Mouse (Mus musculus): Measurements from ENCODE around the gene Nktr.

Nktr gene

GRCm38 (mm10) chr9:121718792-121719318 lies at the start of gene Nktr:
Gene Nktr (plus strand): TSS chr9:121719169.
- DNase-seq (ENCODE audit: low spot score), result peak; percentile 92

DNA sequence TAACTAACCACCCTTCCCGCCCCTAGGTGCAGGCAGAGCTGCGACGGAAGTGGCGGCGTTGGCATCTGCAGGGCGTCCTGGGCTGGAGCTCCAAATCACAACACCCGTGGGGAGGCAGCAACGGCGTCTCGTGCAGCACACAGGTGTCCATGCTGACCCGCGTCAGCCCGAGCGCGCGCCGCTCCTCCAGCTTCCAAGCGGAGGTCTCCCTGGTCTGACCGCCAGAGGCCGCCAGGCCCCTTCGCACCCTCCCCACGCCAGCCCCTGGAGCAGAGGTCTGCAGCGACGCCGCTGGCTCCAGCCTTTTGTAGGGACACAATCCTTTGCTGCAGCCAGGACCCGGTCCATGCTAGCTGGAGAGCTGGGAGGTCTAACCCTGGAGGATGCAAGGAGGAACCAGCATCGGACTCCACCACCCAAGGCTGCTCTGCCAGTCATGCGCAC lies 49.6 kb upstream of the Nktr start:
- no peak for DNase-seq (ENCODE audit: low spot score)

- DNase-seq (ENCODE audit: low spot score), result no peak
Observed at GRCm38 (mm10) chr9:121671300-121671699, 47.7 kb upstream of the Nktr start.

GRCm38 (mm10) chr9:121672311-121672710 lies 46.7 kb upstream of the Nktr start:
- DNase-seq (ENCODE audit: low spot score), result no peak

- no peak for DNase-seq (ENCODE audit: low spot score)
Observed at GRCm38 (mm10) chr9:121673716-121674115, 45.3 kb upstream of the Nktr start.

GRCm38 (mm10) chr9:121675011-121675410 lies 44.0 kb upstream of the Nktr start:
- no peak for DNase-seq (ENCODE audit: low spot score)

DNA sequence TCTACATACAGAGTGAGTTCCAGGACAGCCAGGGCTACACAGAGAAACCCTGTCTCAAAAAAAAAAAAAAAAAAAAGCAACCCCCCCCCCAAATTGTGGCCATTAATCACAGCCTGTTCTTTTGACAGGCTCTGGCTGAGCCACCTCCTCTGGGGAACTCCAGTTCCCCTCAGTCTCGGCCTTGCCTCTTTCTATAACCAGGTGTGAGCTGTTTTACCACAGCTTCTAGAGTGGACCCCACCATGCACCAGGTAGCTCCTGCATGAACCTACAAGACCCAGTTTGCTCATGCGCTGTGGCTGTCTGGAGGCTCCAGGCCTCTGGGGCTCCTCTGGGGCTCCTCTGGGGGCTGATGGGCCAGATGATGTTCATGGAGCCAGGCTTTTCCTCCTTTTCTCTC lies 43.4 kb upstream of the Nktr start:
- DNase-seq (ENCODE audit: low spot score), result no peak

DNA sequence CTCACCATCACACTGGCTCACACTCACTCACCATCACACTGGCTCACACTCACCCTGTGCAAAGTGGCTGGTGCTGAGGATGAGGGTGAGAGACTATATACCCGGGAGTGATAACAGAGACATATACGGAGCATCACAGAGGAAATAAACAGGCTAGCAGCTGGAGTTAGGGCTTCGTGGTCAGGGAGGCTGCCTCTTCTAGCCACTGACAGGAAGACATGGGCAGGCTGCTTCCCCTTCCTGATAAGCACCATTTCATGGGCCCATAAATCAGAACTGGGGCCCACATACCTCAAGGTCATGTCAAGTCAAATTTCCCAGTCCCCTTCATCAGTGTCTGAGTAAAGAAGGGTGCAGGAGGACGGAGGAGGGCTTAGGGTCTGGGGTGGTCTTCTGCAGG lies 41.9 kb upstream of the Nktr start:
- no peak for DNase-seq (ENCODE audit: low spot score)

- DNase-seq (ENCODE audit: low spot score), result no peak
Observed at GRCm38 (mm10) chr9:121677476-121677875, 41.5 kb upstream of the Nktr start.

- no peak for DNase-seq (ENCODE audit: low spot score)
Observed at GRCm38 (mm10) chr9:121679549-121679948, 39.4 kb upstream of the Nktr start.

DNA sequence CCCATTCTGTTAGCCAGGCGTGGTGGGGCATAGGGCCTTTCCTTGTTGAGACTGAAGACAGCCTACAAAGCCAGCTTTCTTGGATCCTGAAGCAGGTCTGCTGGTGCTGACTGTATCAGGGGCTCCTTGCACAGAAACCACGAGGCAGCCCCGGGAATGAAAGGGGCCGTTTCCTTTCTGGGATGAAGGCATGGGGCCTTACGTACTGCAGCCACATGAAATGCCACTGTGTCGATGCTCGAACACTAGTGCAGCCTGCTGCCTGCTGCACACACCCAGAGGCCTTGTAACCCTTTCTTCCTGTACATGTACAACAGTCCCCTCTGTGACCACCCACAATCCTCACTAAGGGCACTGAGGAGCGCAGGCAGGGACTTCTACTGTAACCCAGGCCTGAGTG lies 37.8 kb upstream of the Nktr start:
- DNase-seq (ENCODE audit: low spot score), result no peak

DNA sequence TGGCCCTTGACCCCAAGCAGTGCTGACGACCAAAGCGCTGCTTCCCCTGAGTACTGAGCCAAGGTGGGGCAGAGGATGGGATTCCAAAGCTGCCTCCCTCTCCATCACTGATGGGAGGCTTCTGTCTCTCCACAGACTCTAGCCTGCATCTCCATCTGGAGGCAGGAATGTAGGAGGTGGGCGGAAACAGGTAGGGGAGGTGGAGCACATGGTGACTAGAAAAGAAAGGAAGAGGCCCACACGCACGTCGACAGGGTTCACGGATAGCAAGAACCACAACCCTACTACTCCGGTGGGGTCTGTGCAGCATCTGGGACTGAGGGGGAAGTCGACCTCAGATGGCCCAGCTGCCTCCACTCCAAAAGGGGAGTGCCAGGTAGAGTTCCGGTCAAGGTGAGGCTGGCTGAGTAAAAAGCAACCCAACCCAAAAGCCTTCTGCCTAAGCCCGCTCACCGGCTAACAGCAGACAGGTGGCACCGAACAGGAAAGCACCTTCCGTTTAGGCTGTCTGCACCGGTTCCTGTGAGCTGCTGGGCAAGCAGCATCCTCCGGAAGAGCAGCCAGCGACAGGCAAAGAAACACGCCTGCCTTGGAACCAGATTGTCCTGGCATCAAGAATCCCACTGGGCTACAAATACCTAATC lies 36.8 kb upstream of the Nktr start:
- no peak for DNase-seq (ENCODE audit: low spot score)

- no peak for DNase-seq (ENCODE audit: low spot score)
Observed at GRCm38 (mm10) chr9:121684702-121685101, 34.3 kb upstream of the Nktr start.

DNA sequence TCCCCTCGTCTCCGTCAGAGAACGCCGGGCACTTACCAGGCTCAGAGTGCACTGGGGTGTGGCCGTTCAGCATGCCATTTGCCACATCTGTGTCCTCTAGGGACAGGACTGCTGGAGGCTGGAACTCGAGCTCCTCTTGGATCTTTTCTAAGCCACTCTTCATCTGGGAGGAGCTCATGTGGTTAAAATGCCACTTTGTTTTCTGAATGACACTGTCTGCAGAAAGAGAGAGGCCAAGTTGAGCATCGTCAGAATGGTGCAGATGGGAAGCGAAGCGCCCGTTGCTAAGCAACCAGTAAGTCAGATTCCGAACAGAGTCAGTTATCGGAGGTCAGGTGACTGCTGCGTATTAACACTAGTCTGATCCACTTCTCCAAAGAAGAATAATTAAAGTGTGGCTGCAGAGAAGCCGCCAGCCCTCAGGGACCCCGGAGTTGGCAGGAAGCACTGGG lies 28.7 kb upstream of the Nktr start:
- DNase-seq (ENCODE audit: low spot score), result no peak

DNA sequence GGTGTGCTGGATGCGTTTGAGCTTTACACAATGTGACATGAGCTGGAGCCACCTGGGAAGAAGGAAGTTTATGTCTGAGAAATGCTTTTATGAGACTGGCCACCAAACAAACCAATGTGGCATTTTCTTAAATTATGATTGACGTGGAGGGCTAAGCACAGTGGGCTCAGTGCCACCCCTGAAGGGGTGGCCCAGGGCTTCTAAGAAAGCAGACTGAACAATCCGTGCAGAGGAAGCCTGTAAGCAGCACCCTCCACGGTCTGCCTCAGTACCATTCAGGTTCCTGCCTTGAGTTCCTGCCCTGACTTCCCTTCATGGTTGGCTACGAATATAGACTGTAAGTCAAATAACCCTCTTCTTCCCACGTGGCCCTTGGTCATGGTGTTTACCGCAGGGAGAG lies 28.2 kb upstream of the Nktr start:
- DNase-seq (ENCODE audit: low spot score), result no peak

DNA sequence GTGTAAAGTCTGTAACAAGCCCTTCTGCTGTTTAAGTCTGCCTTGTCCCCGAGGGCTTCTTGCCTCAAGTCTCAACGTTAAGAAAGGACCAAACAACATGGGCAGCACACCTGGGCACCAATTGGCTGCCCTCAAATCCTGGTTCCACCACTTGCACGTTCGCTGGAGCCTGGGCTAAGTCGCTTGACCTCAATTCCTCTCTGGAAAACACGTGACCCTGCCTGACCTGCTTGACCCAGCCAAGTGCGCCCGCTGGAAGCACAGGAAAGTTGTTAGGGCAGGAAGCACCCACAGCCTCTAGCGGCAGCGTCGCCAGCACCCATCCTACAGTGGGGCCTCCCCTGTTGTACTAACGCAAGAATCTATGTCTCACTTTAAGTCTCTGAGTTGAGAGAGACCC lies 24.2 kb upstream of the Nktr start:
- DNase-seq (ENCODE audit: low spot score), result no peak

DNA sequence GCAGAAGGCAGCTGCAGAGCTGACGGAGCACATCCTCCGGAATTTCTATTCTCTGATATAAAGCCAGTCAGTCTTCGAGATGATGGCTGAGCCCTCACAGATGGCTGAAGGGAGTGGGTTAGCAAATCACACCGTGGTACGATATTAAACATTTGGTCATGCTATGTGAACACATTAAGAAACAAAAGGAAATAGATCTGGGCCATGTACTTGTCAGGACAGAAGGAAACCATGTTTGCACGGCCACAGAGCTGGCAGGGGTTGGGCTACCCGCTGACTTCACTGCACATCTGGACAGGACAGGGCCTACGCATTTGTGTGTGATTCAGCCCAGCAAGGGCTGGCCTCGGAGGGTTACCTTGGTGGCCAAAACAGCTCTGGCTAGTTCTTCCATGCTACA lies 22.3 kb upstream of the Nktr start:
- no peak for DNase-seq (ENCODE audit: low spot score)

DNA sequence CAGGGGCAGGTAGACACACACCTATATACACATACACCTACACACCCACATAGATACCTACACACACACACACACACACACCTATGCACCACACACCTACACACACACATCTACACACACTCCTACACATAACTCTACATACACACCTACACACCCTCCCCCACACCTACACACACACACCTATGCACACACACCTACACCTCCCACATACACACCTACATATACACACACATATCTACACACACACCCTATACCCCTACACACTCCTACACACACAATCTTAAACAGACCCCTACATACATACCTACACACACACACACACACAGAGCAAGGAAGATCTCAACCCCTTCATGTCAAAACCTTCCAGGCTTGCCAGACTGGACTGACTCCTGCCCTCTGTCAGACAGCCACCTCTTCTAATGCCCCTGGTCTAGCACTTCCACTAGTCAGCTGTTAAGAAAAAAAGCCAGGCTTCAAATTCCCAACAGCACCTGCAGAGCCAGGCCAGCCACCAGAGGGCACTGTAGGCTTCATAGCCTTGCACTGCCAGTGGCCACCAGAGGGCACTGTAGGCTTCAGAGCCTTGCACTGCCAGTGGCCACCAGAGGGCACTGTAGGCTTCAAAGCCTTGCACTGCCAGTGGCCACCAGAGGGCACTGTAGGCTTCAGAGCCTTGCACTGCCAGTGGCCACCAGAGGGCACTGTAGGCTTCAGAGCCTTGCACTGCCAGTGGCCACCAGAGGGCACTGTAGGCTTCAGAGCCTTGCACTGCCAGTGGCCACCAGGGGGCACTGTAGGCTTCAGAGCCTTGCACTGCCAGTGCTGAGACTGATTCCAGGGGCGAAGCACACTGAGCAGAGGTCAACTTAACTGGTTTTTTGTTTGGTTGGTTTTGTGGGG lies 21.6 kb upstream of the Nktr start:
- DNase-seq (ENCODE audit: low spot score), result no peak

DNA sequence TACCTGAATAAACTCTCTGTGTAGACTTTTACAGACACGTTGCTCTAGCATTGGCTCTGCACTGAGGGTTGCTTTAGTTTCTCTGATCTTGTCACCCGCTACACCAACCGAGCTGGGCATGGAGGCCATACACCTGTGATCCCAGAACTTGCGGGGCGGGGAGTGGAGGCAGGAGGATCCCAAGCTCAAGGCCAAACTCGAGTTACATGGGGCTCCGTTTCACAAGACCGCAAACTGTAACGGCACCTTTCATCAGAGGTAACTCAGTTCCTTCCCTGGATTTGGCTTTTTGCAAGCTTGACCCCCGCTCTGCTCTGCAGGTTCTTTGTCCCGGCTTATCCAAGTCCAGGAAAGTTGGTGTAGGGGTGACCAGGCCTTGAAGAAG lies 14.7 kb upstream of the Nktr start:
- DNase-seq (ENCODE audit: low spot score), result no peak

DNA sequence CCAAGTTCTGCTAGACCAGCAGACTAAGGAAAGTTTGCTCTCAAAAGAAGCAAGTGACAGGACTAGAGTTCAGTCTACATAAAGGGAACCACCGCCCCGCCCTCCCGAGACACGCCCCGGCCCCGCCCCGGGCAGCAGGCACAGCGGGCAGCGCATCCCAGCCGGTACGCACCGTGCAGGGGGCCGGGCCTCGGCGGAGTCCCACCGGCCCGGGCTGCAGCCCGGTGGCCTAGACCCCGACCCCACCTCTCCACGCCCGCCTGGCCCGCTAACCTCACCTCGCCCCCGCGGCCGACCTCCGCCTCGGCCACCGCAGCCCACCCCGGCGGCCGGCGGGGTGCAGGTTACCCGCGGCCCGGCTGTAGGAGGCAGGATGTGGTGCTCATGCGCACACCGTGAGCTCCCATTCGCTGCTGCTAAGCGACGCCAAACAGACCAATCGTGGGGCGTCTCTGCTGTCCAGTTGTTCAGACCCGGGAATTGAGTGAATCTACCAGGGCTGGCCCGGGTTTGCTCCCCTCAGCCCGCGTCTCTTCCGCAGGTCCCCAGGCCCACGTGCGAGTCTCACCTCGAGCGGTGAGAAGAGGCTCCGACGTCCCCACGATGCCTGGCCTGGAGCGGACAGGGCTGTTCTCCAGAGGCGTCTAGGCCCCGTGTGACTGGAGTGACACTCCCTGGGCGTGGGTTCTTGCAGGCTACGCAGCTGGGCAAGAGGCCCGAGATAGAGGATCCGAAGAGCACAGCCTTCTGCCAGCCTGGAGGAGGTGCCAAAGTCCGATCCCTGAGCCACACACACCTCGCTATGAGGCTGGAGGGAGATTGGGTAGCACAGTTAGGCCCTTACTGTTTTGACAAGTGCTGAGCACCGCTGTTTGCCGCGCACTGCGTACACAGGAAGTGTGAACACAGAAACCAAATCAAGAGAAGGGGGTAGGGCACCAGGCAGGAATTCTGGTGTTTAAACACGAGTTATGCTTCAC lies 14.0 kb upstream of the Nktr start, which contains the start of gene Sec22c:
Gene Sec22c (minus strand): TSS at position 845 of the 980 bp plus-strand sequence.
- DNase-seq (ENCODE audit: low spot score), result peak; percentile 49

GRCm38 (mm10) chr9:121706029-121706675 lies 12.8 kb upstream of the Nktr start:
- DNase-seq (ENCODE audit: low spot score), result no peak
